Mouse (Mus musculus) CH12.LX (cell line): ENCODE data around the gene Agbl5.

Experiments used
- CTCF ChIP-seq, 2 experiments: IDR thresholded peaks in 1 of 2; conservative IDR thresholded peaks in 1 of 2; 2 replicates each; pipeline ENCODE4 v1.5.1; 2011 to 2012; ENCODE audit warnings: low read depth in 2 of 2, low read length in 2 of 2, improper control_type of control experiment in 1 of 2, inconsistent platforms in 1 of 2, mild to moderate bottlenecking in 1 of 2, moderate library complexity in 1 of 2
- E2F4 ChIP-seq: IDR thresholded peaks from 2 replicates; pipeline ENCODE4 v1.6.1; 2011; ENCODE audit warnings: low read depth, low read length, improper control_type of control experiment; ENCODE audit not compliant: insufficient replicate concordance
- TCF12 ChIP-seq: IDR thresholded peaks from 2 replicates; pipeline ENCODE4 v1.6.1; 2014; ENCODE audit warnings: low read depth, mild to moderate bottlenecking, inconsistent platforms, low read length, improper control_type of control experiment

DNA sequence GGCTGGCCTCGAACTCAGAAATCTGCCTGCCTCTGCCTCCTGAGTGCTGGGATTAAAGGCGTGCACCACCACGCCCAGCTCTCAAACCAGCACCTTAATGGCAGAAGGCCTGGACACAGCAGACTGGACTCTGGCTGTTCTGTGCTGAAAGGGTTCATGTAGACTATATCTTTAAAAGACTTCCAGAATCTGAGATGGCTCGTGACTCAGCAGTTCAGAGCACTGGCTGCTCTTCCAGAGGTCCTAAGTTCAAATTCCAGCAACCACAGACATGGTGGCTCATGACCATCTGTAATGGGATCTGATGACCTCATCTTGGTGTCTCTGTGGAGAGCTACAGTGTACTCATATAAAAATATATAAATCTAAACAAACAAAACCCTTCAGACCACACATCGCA is 13.4 kb downstream of the Agbl5 start:
- no peak for TF ChIP-seq E2F4
- no peak for TF ChIP-seq CTCF (conservative IDR thresholded peaks at IDR 0.05 in 1 of 2, IDR thresholded peaks at IDR 0.05 in 1 of 2; ENCODE audit: low read depth in 2 of 2, low read length in 2 of 2)
- no peak for TF ChIP-seq TCF12
